Mouse (Mus musculus) thymus, adult 18-20 months (tissue): Measurements from ENCODE around the gene Gtpbp3.
A peak's percentile ranks its signal among the peaks of the same experiment; 100 is the strongest.

ENCODE experiments used
- DNase-seq, 2 experiments: peaks; one replicate each; pipeline ENCODE4 v3.0.0; 2022; ENCODE audit warnings: mixed read lengths in 2 of 2

Gtpbp3 gene

DNA sequence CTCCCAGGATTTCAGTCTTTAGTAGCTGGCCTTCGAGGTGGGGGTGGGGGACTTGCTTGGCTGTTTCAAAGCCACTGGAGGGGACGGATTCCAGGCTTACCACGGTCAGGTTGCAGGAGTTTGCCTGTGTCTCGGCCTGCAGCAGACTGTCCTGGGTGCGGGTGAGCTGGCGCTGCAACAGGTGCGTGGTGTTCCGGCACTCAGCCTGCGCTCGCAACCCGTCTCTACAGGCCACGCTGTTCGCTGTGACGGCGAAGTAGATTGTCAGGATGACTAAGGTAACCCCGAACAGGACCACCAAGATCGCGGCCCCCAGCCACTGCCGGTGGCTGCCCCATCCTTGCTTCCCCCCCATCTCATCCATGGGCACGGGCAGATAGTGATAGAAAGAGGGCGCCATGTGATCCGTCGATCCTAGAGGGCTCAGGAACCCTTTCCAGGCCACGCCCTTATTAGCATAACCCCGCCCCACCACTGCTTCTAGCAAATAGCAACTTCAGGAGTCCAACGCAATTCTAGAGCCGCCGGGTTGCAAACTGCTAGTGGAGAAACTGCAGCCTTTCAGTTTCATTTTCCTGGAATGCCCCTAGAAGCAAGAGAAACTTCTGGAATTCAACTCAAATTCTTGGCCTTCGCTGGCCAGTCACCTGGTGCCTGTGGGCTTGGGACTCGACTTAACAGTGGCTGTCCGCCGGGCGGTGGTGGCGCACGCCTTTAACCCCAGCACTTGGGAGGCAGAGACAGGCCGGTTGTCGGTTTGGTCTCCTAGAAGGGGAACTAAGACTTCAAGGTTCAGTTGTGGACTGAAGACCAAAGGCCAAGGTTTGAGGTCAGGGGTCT is 49.3 kb downstream of the Gtpbp3 start, which contains the start of gene Bst2:
Bst2 (minus strand) TSS at position 429 of the 840 bp plus-strand sequence.
- peak; percentile 77 to 88 for DNase-seq

DNA sequence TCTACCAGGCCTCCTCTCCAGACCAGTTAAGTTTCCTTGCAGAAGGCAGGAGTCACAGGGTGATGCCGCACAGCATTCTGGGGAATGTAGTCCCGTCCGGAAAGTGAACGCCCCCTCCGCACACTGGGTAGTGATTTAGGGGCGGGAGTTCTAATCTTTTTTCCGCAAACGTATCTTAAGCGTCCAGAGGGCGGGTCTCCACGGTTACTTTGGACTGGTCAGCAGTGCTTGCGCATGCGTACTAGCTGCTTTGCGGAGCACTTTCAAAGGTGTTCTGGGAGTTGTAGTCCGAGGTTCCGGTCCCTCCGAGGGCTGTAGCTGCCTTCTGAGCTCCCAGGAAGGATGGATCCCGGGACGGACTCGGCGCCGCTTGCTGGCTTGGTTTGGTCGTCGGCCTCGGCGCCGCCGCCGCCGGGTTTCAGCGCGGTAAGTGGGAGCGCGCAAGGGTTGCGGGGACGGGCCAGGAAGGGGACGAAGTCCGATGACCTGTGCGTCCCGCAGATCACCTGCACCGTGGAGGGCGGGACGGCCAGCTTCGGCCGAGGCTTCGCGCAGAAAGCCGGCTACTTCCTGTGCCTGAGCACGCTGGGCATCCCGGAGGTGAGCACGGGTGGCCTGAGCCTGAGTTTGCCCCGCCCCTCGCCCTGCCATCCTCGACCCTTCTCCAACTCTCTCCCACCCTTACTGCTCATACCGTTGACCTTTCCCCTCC is 54.9 kb downstream of the Gtpbp3 start, which contains the start of gene Mvb12a:
Mvb12a (plus strand) TSS at position 291 of the 712 bp plus-strand sequence.
- DNase-seq, result peak; percentile 91 to 96

DNA sequence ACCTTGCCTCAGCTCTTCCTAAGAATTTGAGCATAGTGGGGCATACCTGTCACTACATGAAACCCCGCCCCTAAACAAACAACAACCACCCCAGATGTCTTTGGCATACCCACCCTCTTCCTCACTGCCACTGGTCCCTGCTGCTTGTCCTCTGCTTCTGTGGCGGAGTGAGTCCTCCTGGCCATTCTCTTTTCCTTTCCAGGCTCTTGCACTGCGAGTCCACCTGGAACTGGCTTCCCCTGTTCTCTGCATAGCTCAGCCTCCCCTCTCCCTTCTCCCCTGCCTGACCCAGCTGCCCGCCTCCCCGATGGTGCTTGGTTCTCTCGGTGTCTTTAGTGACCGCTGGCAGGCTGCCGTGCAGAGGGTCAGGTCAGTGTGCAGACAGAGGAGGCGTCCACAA is 55.9 kb downstream of the Gtpbp3 start:
- no peak for DNase-seq

DNA sequence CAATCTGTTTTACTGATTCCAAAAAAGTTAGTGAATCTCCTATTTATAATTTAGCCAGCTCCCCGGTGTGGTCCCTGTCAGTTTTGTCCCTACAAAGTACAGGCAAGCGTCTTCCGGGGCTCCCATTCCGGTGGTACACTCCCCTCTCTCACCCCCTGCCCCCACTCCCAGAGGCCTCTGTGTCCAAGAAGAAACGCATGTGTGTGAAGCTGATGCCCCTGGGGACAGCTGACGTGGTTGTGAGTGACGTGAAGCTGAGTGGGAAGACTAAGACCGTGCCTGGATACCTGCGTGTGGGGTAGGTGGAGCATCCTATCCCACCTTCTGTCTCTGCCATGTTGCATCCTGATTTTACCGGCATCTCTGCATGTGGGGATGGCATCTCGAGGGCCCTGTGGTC is 57.1 kb downstream of the Gtpbp3 start:
- DNase-seq, result no peak

DNA sequence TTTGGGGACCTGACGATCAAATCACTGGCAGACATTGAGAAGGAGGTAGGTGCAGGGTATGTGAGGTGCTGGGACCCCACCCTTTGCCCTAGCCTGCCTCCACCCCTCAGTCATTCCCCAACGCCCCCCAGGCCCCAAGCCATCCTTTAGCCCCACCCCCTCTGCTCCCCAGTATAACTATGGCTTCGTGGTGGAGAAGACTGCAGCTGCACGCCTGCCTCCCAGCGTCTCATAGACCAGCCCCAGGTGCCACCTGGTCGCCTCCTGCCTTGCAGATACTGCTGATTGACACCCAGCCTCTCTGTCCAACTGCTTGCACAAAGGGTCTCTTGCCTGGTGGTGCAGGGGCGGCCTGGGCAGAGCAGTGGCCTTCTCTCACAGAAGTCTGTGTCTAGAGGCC is 59.7 kb downstream of the Gtpbp3 start:
- peak; percentile 60 to 68 for DNase-seq
